Mouse (Mus musculus) intestine, embryonic 14.5 days (tissue): Measurements from ENCODE around the gene Hsf2bp. TPM values are rescaled to one million over a fixed set of nuclear protein-coding genes. Genes with fewer than 3 reads are reported as not detected.

ENCODE experiments used
- ATAC-seq: fragments of 200-750 bp; cut with Nextera tagmentation; replicated peaks from 2 replicates; pipeline ENCODE4 v1.8.0; 2017; ENCODE audit warnings: low read depth, moderate number of reproducible peaks, moderate TSS enrichment, moderate library complexity; ENCODE audit not compliant: low FRiP score, low TSS enrichment
- DNase-seq: peaks from one replicate; pipeline ENCODE4 v3.0.0-alpha.2; 2018; ENCODE audit warnings: low spot score
- H3K27ac ChIP-seq: fragments of 300-500 bp; sonication (generic); 2 replicates; pipeline ENCODE4 v1.5.1; 2014; ENCODE audit warnings: low read depth, mild to moderate bottlenecking, control low read depth
- H3K27me3 ChIP-seq: fragments of 300-500 bp; sonication (generic); replicated peaks from 2 replicates; pipeline ENCODE4 v1.6.1; 2014; ENCODE audit warnings: low read length, control low read depth; ENCODE audit not compliant: control insufficient read depth, insufficient read depth
- H3K36me3 ChIP-seq: fragments of 300-500 bp; sonication (generic); 2 replicates; pipeline ENCODE4 v1.6.1; 2014; ENCODE audit warnings: low read length, control low read depth; ENCODE audit not compliant: control insufficient read depth, insufficient read depth
- H3K4me1 ChIP-seq: fragments of 300-500 bp; sonication (generic); replicated peaks from 2 replicates; pipeline ENCODE4 v1.6.1; 2014; ENCODE audit warnings: low read length, control low read depth, mixed read lengths; ENCODE audit not compliant: control insufficient read depth, insufficient read depth
- H3K4me2 ChIP-seq: fragments of 300-500 bp; sonication (generic); 2 replicates; pipeline ENCODE4 v1.6.1; 2014; ENCODE audit warnings: low read length
- H3K4me3 ChIP-seq: fragments of 300-500 bp; sonication (generic); 2 replicates; pipeline ENCODE4 v1.5.1; 2014; ENCODE audit warnings: low read depth, low read length, control low read depth, mixed read lengths
- H3K9ac ChIP-seq: fragments of 300-500 bp; sonication (generic); 2 replicates; pipeline ENCODE4 v1.6.1; 2014; ENCODE audit warnings: mild to moderate bottlenecking, low read length
- H3K9me3 ChIP-seq: fragments of 300-500 bp; sonication (generic); 2 replicates; pipeline ENCODE4 v1.6.1; 2016; ENCODE audit warnings: low read length, control low read depth; ENCODE audit not compliant: control insufficient read depth
- WGBS: fragments of 180-500 bp; shearing (Covaris S2); extraction: QIAGEN DNeasy Blood & Tissue Kit; methylation state at CpG from one replicate; pipeline ENCODE4 v1.1.7; 2014; 5-methylcytosine and 5-hydroxymethylcytosine counted together
- polyA plus RNA-seq: library from polyadenylated mRNA; unstranded; fragments of >200 nt; fragmentation: Nextera tagmentation; extraction: Ambion mirVana; gene quantifications from 2 replicates; pipeline ENCODE4 v1.2.1, GENCODE M21; 2014

Gene Hsf2bp
- polyA plus RNA-seq, 1 experiment from 2014 or later: 0.39 TPM

DNA sequence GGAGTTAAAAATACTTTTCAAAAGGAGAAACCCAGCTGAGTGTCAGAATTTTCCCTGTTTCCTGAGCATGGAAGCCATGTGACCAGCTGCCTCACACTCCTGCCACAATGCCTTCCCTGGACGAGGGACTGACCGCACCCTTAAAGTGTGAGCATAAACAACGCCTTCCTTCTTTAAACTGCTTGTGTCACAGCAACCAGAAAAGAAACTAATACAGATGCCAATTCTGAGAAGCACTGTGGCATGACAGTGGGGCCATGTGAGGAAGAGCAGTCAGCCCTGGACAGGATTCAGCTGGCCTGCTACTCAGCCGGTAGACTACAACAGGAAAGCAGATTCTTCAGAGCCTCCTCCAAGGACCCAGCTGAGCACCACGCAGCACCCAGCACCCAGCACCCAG is 29.3 kb downstream of the Hsf2bp start:
- Histone ChIP-seq H3K27ac (no peak overlapping the region), H3K9ac (no peak overlapping the region), H3K9me3 (no peaks in the 10 kb centered on the region), H3K27me3 (no peaks in the 10 kb centered on the region), H3K4me2 (no peak overlapping the region), H3K4me3 (no peak overlapping the region), H3K36me3 (no peaks in the 10 kb centered on the region), H3K4me1 (no peaks in the 10 kb centered on the region)
- no peak for ATAC-seq
- no peak for DNase-seq
- WGBS: 54% methylated on average over 5 of the region's 5 CpGs

GRCm38 (mm10) chr17:32003251-32003650 is 32.9 kb downstream of the Hsf2bp start:
- Histone ChIP-seq H3K27ac (no peak overlapping the region), H3K36me3 (no peaks in the 10 kb centered on the region), H3K4me1 (no peaks in the 10 kb centered on the region), H3K27me3 (no peaks in the 10 kb centered on the region), H3K9ac (no peak overlapping the region), H3K4me2 (no peak overlapping the region), H3K4me3 (no peak overlapping the region), H3K9me3 (no peaks in the 10 kb centered on the region)
- 90% methylated on average over 3 of the region's 3 CpGs for WGBS
- DNase-seq (no peak), ATAC-seq (no peak)

- Histone ChIP-seq H3K27me3 (no peaks in the 10 kb centered on the region), H3K9me3 (no peaks in the 10 kb centered on the region), H3K36me3 (no peaks in the 10 kb centered on the region), H3K9ac (no peak overlapping the region), H3K4me2 (no peak overlapping the region), H3K27ac (no peak overlapping the region), H3K4me1 (no peaks in the 10 kb centered on the region; the same call in 1 of the 2 replicates), H3K4me3 (no peak overlapping the region)
- no peak for ATAC-seq
- 59% methylated on average over 1 of the region's 1 CpGs for WGBS
- DNase-seq: no peak
Observed at GRCm38 (mm10) chr17:31998351-31998750, 37.8 kb downstream of the Hsf2bp start.

DNA sequence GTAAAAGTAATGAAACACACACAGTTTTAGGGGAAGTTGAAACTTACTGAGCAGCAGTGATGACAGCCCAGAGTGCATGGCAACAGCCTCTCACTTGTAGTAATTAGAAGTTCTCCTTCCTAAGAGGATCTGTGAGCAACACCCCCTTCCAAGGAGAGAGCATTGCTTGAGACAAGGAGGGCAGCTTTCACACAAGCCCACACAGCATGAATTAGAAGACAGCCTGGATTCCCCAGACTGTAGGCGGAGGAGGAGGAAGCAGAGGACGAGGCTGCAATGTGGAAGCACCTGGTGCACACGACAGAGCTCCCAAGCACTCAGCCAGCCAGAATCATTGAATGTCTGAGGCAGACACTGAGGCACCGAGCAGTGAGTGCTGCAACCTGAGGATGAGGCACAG is 39.8 kb downstream of the Hsf2bp start:
- H3K27me3 ChIP-seq: no peaks in the 10 kb centered on the region
- H3K27ac ChIP-seq: no peak overlapping the region
- no peak for ATAC-seq
- no peak overlapping the region for H3K4me3 ChIP-seq
- no peaks in the 10 kb centered on the region for H3K9me3 ChIP-seq
- 69% methylated on average over 4 of the region's 4 CpGs for WGBS
- H3K4me2 ChIP-seq: no peak overlapping the region
- no peak for DNase-seq
- no peaks in the 10 kb centered on the region for H3K36me3 ChIP-seq
- H3K4me1 ChIP-seq: no peaks in the 10 kb centered on the region; the same call in 1 of the 2 replicates
- no peak overlapping the region for H3K9ac ChIP-seq

DNA sequence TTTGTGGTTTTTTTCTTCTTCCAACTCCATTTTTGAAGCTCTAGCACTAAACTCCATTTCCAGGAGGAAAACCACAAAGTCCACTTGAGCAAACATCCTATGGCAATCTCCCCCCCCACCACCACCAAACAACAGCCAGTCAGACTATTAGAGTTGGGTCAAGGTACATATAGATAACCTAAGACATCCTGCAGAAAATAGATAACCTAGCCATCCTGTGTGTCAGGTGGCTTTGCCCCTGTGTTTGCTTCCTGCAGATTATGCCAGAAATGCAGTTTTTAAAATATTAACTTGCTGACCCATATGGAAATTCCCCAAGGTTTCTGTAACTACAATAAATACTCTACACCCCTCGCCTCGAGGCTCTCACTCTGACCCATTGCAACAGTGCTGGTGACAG is 40.4 kb downstream of the Hsf2bp start:
- Histone ChIP-seq H3K4me3 (no peak overlapping the region), H3K4me2 (no peak overlapping the region), H3K27ac (no peak overlapping the region), H3K36me3 (no peaks in the 10 kb centered on the region), H3K4me1 (no peaks in the 10 kb centered on the region; the same call in 1 of the 2 replicates), H3K9me3 (no peaks in the 10 kb centered on the region), H3K27me3 (no peaks in the 10 kb centered on the region), H3K9ac (no peak overlapping the region)
- 60% methylated on average over 2 of the region's 2 CpGs for WGBS
- ATAC-seq (no peak), DNase-seq (no peak)

- no peak for DNase-seq
- no peak overlapping the region for H3K27ac ChIP-seq
Observed at GRCm38 (mm10) chr17:31994132-31994531, 42.0 kb downstream of the Hsf2bp start.

DNA sequence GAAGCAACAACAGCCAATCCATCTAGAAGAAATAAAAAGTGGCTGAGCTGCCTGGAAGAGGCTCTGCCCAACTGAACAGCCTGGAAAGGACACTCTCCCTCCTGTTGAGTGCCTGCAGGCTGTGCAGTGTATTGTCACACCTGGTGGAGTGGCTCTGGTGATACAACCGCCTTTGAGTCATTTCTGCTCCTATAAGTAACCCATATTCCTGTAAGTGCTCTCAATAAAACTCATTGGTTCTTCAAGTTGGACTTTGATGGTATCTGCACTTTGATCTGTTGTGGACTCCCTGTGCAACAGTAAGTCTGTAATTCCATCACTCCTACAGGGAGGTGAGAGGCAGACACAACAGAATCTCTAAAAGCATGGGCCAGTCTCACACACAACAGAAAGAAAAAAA is 42.8 kb downstream of the Hsf2bp start:
- no peak overlapping the region for H3K4me2 ChIP-seq
- no peak for ATAC-seq
- no peaks in the 10 kb centered on the region; the same call in 1 of the 2 replicates for H3K4me1 ChIP-seq
- H3K9ac ChIP-seq: no peak overlapping the region
- 82% methylated on average over 1 of the region's 1 CpGs for WGBS
- H3K27ac ChIP-seq: no peak overlapping the region
- H3K4me3 ChIP-seq: no peak overlapping the region
- H3K9me3 ChIP-seq: no peaks in the 10 kb centered on the region
- H3K36me3 ChIP-seq: no peaks in the 10 kb centered on the region
- DNase-seq: no peak
- H3K27me3 ChIP-seq: no peaks in the 10 kb centered on the region

More at GRCm38 (mm10) chr17:31994132-31994531, 42.0 kb downstream of the Hsf2bp start:
- Histone ChIP-seq H3K4me1 (no peaks in the 10 kb centered on the region; the same call in 1 of the 2 replicates), H3K4me2 (no peak overlapping the region), H3K9ac (no peak overlapping the region), H3K27me3 (no peaks in the 10 kb centered on the region), H3K4me3 (no peak overlapping the region), H3K36me3 (no peaks in the 10 kb centered on the region), H3K9me3 (no peaks in the 10 kb centered on the region)
- no peak for ATAC-seq

DNA sequence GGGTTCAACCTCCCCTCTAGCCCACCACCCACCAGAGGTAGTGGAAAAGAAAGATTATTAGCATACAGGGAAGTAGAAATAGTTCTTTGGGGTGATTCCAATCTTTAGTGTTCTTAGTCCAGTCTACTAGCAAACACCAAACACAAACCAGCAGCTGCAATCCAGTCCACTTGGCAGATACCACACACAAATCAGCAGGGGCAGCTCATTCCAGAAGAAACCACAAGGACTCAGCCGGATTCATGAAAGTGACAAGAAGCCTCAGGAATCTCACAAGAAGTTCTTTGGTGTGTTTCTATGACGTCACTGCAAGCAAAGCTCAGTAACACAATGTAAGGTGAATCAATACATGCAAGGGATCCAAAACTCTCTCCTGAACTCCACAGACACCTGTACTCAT is 44.1 kb downstream of the Hsf2bp start:
- no peak for DNase-seq
- no peak for ATAC-seq
- no peak overlapping the region for H3K9ac ChIP-seq
- no peak overlapping the region for H3K4me2 ChIP-seq
- no peak overlapping the region for H3K27ac ChIP-seq
- H3K4me1 ChIP-seq: no peaks in the 10 kb centered on the region; the same call in 1 of the 2 replicates
- no peak overlapping the region for H3K4me3 ChIP-seq
- H3K27me3 ChIP-seq: no peaks in the 10 kb centered on the region
- H3K36me3 ChIP-seq: no peaks in the 10 kb centered on the region
- no peaks in the 10 kb centered on the region for H3K9me3 ChIP-seq
- WGBS: 72% methylated on average over 2 of the region's 2 CpGs

DNA sequence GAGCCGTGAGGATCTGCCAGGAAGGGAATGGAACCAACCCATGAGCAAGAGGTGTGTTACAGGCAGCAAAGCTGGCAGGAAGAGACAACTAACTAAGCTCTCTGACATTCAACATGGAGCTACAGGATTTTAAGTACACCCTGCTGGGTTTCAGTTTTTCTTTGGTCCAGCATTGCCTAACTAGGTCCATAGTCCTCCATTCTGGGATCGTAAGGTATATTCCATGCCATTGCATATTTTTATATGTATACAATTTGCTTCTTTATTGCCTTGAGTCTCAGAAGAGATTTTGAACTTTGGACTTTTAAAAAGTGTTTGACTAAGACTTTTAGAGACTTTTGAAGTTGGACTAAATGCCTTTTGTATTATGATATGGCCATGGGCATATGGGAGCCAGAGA is 47.1 kb downstream of the Hsf2bp start:
- H3K36me3 ChIP-seq: no peaks in the 10 kb centered on the region
- no peak overlapping the region for H3K4me2 ChIP-seq
- H3K4me1 ChIP-seq: no peaks in the 10 kb centered on the region; the same call in 1 of the 2 replicates
- ATAC-seq: no peak
- 76% methylated on average over 2 of the region's 2 CpGs for WGBS
- no peak overlapping the region for H3K9ac ChIP-seq
- no peak for DNase-seq
- H3K9me3 ChIP-seq: no peaks in the 10 kb centered on the region
- H3K4me3 ChIP-seq: no peak overlapping the region
- no peaks in the 10 kb centered on the region for H3K27me3 ChIP-seq
- H3K27ac ChIP-seq: no peak overlapping the region
